Mouse (Mus musculus) brown adipose tissue, adult 24 weeks (tissue): ENCODE results near the gene Clta. TPM values are rescaled to one million over a fixed set of nuclear protein-coding genes. Genes with fewer than 3 reads are reported as not detected.
A peak's percentile ranks its signal among the peaks of the same experiment; 100 is the strongest.
"Not testable (repeated sequence)": the region's sequence is repeated elsewhere in the genome, so short reads cannot be mapped to it uniquely, and the experiment has no call there.

Experiments
- H3K27ac ChIP-seq: fragments of 200-500 bp; replicated peaks from 2 replicates; pipeline ENCODE4 v1.5.1; 2012; ENCODE audit warnings: low read depth, mild to moderate bottlenecking, low read length
- H3K4me1 ChIP-seq: fragments of 200-500 bp; 2 replicates; pipeline ENCODE4 v1.6.1; 2012; ENCODE audit warnings: low read length, mixed read lengths; ENCODE audit not compliant: control insufficient read depth, insufficient read depth, insufficient read length
- H3K4me3 ChIP-seq: fragments of 200-500 bp; 2 replicates; pipeline ENCODE4 v1.5.1; 2012; ENCODE audit warnings: low read depth, mild to moderate bottlenecking, low read length, moderate library complexity; ENCODE audit not compliant: insufficient read depth
- polyA plus RNA-seq: library from polyadenylated mRNA; stranded (reverse); fragments of >200 nt; gene quantifications from 2 replicates; pipeline ENCODE4 v1.2.4, GENCODE M21; 2012; ENCODE audit not compliant: missing spikeins, insufficient read depth, insufficient read length

Clta gene
- polyA plus RNA-seq, 1 experiment, result 140 TPM

GRCm38 (mm10) chr4:44028303-44029135 lies 24.3 kb downstream of the Clta start:
- Histone ChIP-seq H3K27ac (no peak overlapping the region), H3K4me3 (no peak overlapping the region), H3K4me1 (no peaks in the 10 kb centered on the region; the same call in 1 of the 2 replicates)

- Histone ChIP-seq H3K27ac (no peak overlapping the region), H3K4me1 (no peaks in the 10 kb centered on the region; the same call in 1 of the 2 replicates), H3K4me3 (no peak overlapping the region)
These were observed 25.4 kb downstream of the Clta start for GRCm38 (mm10) chr4:44029661-44030066.

- Histone ChIP-seq H3K4me1 (no peaks in the 10 kb centered on the region; the same call in 1 of the 2 replicates), H3K27ac (no peak overlapping the region), H3K4me3 (no peak overlapping the region)
These were observed 27.3 kb downstream of the Clta start for GRCm38 (mm10) chr4:44031521-44031920.

- no peak overlapping the region for H3K4me3 ChIP-seq
- H3K4me1 ChIP-seq, result no peaks in the 10 kb centered on the region
These were observed 32.2 kb downstream of the Clta start for GRCm38 (mm10) chr4:44036455-44036854.

GRCm38 (mm10) chr4:44040802-44041201 lies 36.5 kb downstream of the Clta start:
- Histone ChIP-seq H3K27ac (no peak overlapping the region), H3K4me1 (no peaks in the 10 kb centered on the region), H3K4me3 (no peak overlapping the region)

More at GRCm38 (mm10) chr4:44036455-44036854, 32.2 kb downstream of the Clta start:
- H3K27ac ChIP-seq, result no peak overlapping the region

- Histone ChIP-seq H3K4me1 (no peaks in the 10 kb centered on the region), H3K4me3 (no peak overlapping the region), H3K27ac (no peak overlapping the region)
These were observed 38.2 kb downstream of the Clta start for GRCm38 (mm10) chr4:44042429-44042828.

- not testable (repeated sequence) for H3K4me3 ChIP-seq, H3K4me1 ChIP-seq, H3K27ac ChIP-seq
These were observed 38.9 kb downstream of the Clta start for GRCm38 (mm10) chr4:44043182-44043581.

- Histone ChIP-seq H3K4me3 (no peak overlapping the region), H3K4me1 (no peaks in the 10 kb centered on the region), H3K27ac (no peak overlapping the region)
These were observed 40.6 kb downstream of the Clta start for GRCm38 (mm10) chr4:44044685-44045356.

- Histone ChIP-seq H3K27ac (no peak overlapping the region), H3K4me1 (no peaks in the 10 kb centered on the region), H3K4me3 (no peak overlapping the region)
These were observed 41.8 kb downstream of the Clta start for GRCm38 (mm10) chr4:44046066-44046465.

- Histone ChIP-seq H3K27ac (no peak overlapping the region), H3K4me1 (no peaks in the 10 kb centered on the region), H3K4me3 (no peak overlapping the region)
These were observed 45.6 kb downstream of the Clta start for GRCm38 (mm10) chr4:44049812-44050211.

GRCm38 (mm10) chr4:44059674-44060073 lies 55.4 kb downstream of the Clta start:
- Histone ChIP-seq H3K27ac (no peak overlapping the region), H3K4me1 (no peaks in the 10 kb centered on the region)

DNA sequence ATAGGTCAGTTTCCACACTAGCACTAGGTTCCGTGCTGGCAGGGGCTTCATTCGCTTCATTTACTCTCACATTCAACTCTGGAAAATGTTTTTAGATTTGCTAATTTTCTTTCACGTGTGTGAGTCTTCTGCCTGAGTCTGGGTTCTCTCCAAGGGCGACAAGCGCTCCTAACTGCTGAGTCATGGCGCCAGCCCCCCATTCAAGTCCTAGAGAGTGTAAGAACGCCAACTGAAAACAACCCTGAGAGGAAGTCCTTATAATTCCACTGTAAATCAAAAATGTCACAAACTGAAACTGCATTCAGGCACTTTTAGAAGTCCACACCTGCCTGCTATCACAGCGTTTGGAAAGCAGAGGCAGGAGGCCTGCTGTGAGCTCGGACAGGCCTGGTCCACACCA lies 57.8 kb downstream of the Clta start:
- no peak overlapping the region for H3K27ac ChIP-seq
- no peak overlapping the region for H3K4me3 ChIP-seq
- peaks cover 4% of the 10 kb centered on the region; the same call in 1 of the 2 replicates for H3K4me1 ChIP-seq

More at GRCm38 (mm10) chr4:44059674-44060073, 55.4 kb downstream of the Clta start:
- H3K4me3 ChIP-seq, result no peak overlapping the region

DNA sequence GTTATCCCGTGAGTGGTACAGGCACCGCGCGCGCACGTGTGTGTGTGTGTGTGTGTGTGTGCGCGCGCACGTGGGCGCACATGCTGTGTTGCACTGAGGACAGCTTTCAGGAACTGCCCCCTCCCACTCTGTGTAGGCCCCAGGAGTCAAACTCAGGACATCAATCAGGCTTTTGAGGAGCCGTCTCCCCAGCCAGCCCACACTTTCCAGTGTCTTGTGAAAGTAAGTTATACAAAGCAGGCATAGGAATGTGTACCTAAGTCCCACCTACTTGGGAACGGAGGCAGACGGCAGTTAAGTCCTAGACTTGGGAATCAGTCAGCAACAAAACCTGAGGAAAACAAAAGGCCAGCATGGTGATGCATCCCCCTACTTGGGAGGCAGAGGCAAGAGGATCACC lies 58.6 kb downstream of the Clta start:
- Histone ChIP-seq H3K4me1 (peaks cover 10% of the 10 kb centered on the region), H3K27ac (no peak overlapping the region), H3K4me3 (no peak overlapping the region)

DNA sequence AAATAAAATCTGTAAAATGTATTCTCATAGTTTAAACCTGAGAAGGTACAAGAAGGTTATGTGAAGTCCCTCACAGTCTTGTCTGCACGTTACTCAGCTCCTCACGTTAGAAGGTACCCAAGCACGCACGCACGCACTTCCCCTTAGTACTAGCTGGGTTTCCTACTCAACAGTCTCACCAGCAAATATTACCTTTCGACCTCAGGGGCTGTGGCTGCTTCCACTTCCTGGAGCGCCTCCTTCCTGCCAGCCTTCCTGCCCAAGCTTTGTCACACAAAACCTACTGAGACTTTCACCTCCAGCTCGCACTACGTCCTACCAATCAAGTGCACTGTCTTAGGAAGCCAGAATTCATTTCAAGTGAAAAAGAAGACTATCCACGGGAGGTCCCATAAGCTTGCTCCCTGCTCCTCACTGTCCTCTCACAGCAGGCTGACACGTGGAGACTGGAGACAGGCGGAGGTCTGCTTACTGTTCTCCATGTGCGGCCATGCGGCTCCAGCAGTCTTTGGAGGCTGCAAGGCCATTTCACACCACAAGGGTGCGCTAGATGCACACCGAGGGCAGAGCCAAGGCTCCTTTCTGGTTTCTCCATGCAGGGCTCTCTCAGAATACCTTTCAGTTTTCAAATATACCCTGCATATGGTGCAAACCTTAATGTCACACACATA lies 61.2 kb downstream of the Clta start:
- no peak overlapping the region; the same call in 1 of the 2 replicates for H3K4me3 ChIP-seq

DNA sequence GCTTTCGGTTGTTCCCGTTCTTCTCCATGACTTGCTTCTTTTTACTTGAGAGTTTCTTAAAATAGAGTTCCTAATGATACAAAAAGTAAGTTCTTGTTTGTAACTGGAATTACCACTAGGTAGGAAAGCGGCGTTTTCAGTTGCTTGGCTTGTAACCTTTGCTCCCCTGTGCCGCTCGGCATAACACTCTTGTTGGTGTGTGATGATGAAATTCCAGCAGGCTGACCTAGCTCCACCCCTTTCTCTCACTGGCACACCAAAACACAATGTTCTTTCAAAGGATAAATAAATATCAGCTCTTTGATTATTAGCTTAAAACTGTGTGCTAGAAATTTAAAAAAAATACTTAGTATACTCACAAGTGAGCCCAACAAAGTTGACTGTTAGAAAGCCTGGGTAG lies 62.6 kb downstream of the Clta start:
- Histone ChIP-seq H3K4me1 (peaks cover 22% of the 10 kb centered on the region), H3K27ac (no peak overlapping the region), H3K4me3 (no peak overlapping the region)

More for the DNA sequence above, 61.2 kb downstream of the Clta start:
- H3K4me1 ChIP-seq, result peaks cover 14% of the 10 kb centered on the region
- H3K27ac ChIP-seq, result peak overlapping the region; percentile 44; the same call in 1 of the 2 replicates
